Mouse (Mus musculus): ENCODE measurements around the gene Erv3.

- TF ChIP-seq CTCF (IDR thresholded peaks at IDR 0.05; ENCODE audit: control insufficient read depth, insufficient read depth, insufficient read length) (no peak), MAX (IDR thresholded peaks at IDR 0.05) (no peak), USF1 (IDR thresholded peaks at IDR 0.05; ENCODE audit: low read depth) (no peak), MYOD1 (IDR thresholded peaks at IDR 0.05; ENCODE audit: control insufficient read depth, insufficient read length, low read depth) (no peak)
These were observed 17.0 kb downstream of the Erv3 start for GRCm38 (mm10) chr2:131842568-131842967.

Measured in C2C12 (cell line).